Mouse (Mus musculus): ENCODE measurements around the gene Doc2g. TPM values are rescaled to one million over a fixed set of nuclear protein-coding genes. Genes with fewer than 3 reads are reported as not detected.
"Not testable (repeated sequence)": the region's sequence is repeated elsewhere in the genome, so short reads cannot be mapped to it uniquely, and the experiment has no call there.

The Doc2g gene
- polyA plus RNA-seq, 1 experiment from 2014 or later: 3.4 TPM

DNA sequence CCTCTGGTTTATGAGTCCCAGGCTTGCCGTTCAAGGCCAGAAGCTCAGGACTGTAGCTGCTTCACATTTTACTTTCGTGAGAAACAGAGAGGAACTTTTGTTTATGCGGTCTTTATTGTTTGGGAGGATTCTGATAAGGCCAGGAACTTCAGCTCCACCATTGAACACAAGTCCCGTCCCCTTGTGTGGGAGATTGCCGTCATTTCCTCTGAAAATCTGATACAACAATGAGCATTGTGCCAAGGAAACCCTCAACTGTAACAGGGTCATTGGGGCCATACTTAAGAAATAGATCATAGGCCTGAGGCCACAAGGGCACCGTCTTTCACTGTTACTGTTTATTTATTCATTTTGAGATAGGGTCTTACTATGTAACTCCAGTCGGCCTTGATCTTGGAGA lies 20.1 kb downstream of the Doc2g start:
- no peaks in the 10 kb centered on the region for H3K27me3 ChIP-seq (replicated peaks; ENCODE audit: control insufficient read depth, insufficient read depth, low read length)
- H3K27ac ChIP-seq (ENCODE audit: low read length): no peak overlapping the region
- WGBS: 68% methylated on average over 7 of the region's 7 CpGs
- H3K9ac ChIP-seq (ENCODE audit: low read depth, low read length): no peak overlapping the region
- H3K36me3 ChIP-seq (ENCODE audit: control insufficient read depth, insufficient read depth, low read length): no peaks in the 10 kb centered on the region
- no peak overlapping the region for H3K4me3 ChIP-seq (ENCODE audit: low read length)
- ATAC-seq: no peak
- H3K9me3 ChIP-seq (ENCODE audit: control insufficient read depth, low read length): 0 out of 2 replicates have a peak, but pooled peaks cover 3% of the 10 kb centered on the region
- H3K4me2 ChIP-seq (ENCODE audit: low read depth, low read length): no peak overlapping the region
- H3K4me1 ChIP-seq (ENCODE audit: control insufficient read depth, insufficient read depth, low read length): peaks cover 12% of the 10 kb centered on the region; the same call in 1 of the 2 replicates

DNA sequence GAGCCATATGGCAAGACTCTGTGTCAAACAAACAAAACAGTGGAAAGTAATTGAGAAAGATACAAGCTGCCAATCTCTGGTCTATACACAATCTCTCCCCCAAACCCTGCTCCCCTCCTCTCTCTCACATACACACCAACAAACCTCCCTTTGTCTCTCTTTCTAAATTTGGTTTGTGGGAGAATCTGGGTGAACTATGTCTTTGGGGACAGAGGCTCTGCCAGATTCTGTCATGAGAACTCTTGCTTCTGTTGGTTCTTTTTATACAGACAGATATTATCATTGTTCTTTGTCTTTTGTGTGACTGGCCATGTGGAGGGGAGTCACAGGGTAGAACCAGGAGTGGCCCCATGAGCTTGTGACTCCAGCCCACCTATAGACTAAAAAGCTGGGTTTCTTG lies 24.5 kb downstream of the Doc2g start:
- H3K27ac ChIP-seq (ENCODE audit: low read length): no peak overlapping the region
- H3K36me3 ChIP-seq (ENCODE audit: control insufficient read depth, insufficient read depth, low read length): no peaks in the 10 kb centered on the region
- H3K4me1 ChIP-seq (ENCODE audit: control insufficient read depth, insufficient read depth, low read length): no peaks in the 10 kb centered on the region
- ATAC-seq: no peak
- H3K9me3 ChIP-seq (ENCODE audit: control insufficient read depth, low read length): 0 out of 2 replicates have a peak, but pooled peaks cover 3% of the 10 kb centered on the region
- no peak overlapping the region for H3K4me3 ChIP-seq (ENCODE audit: low read length)
- no peaks in the 10 kb centered on the region for H3K27me3 ChIP-seq (replicated peaks; ENCODE audit: control insufficient read depth, insufficient read depth, low read length)
- no peak overlapping the region for H3K4me2 ChIP-seq (ENCODE audit: low read depth, low read length)
- no peak overlapping the region for H3K9ac ChIP-seq (ENCODE audit: low read depth, low read length)

DNA sequence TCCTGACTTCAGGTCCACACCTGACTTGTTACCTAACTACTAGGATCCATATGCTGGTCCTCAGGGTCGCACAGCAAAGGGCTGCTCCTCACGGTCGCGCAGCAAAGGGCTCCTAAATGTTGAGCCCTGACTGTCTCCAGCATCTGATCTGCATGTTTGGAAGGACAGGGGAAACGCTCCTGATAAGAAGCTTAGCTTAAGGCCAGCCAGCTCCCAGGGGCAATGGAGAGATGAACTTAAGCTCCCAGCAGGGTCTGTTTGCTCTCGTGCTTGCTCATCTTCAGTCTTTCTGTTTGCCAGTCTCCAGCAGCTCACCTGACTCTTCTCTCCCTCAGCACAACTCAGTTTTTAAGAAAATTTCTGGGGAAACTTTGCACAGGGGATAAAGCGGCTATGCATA lies 29.6 kb downstream of the Doc2g start:
- Histone ChIP-seq H3K9me3 (ENCODE audit: control insufficient read depth, low read length) (no peaks in the 10 kb centered on the region), H3K4me2 (ENCODE audit: low read depth, low read length) (no peak overlapping the region), H3K27ac (ENCODE audit: low read length) (peak overlapping the region; percentile 51; the same call in 1 of the 2 replicates), H3K36me3 (ENCODE audit: control insufficient read depth, insufficient read depth, low read length) (0 out of 2 replicates have a peak, but pooled peaks cover 2% of the 10 kb centered on the region), H3K27me3 (replicated peaks; ENCODE audit: control insufficient read depth, insufficient read depth, low read length) (no peaks in the 10 kb centered on the region), H3K4me3 (ENCODE audit: low read length) (no peak overlapping the region), H3K9ac (ENCODE audit: low read depth, low read length) (no peak overlapping the region), H3K4me1 (ENCODE audit: control insufficient read depth, insufficient read depth, low read length) (peaks cover 12% of the 10 kb centered on the region; the same call in 1 of the 2 replicates)
- no peak for ATAC-seq
- WGBS: 55% methylated on average over 7 of the region's 7 CpGs

DNA sequence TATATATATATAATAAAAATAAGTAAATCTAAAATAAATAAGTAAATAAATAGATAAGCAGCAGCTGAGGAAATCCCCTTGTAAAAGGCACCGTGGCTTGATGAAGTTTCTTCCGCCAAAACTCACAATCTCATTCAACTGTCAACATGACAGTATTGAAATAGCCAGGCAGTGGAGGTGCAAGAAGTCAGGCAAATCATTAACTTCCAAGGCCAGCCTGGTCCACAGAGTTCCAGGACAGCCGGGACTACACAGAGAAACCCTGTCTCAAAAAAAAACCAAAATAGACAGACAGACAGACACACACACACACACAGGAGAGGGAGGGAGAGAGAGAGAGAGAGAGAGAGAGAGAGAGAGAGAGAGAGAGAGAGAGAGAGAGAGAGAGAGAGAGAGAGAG lies 30.2 kb downstream of the Doc2g start:
- Histone ChIP-seq H3K4me3 (ENCODE audit: low read length) (no peak overlapping the region), H3K36me3 (ENCODE audit: control insufficient read depth, insufficient read depth, low read length) (0 out of 2 replicates have a peak, but pooled peaks cover 2% of the 10 kb centered on the region), H3K9me3 (ENCODE audit: control insufficient read depth, low read length) (no peaks in the 10 kb centered on the region), H3K4me1 (ENCODE audit: control insufficient read depth, insufficient read depth, low read length) (peaks cover 15% of the 10 kb centered on the region), H3K27ac (ENCODE audit: low read length) (peak overlapping the region; percentile 81), H3K4me2 (ENCODE audit: low read depth, low read length) (0 out of 2 replicates have a peak overlapping the region, but pooled peaks have one; percentile 6), H3K27me3 (replicated peaks; ENCODE audit: control insufficient read depth, insufficient read depth, low read length) (no peaks in the 10 kb centered on the region), H3K9ac (ENCODE audit: low read depth, low read length) (no peak overlapping the region)
- ATAC-seq: peak; percentile 52
- 66% methylated on average over 3 of the region's 3 CpGs for WGBS

DNA sequence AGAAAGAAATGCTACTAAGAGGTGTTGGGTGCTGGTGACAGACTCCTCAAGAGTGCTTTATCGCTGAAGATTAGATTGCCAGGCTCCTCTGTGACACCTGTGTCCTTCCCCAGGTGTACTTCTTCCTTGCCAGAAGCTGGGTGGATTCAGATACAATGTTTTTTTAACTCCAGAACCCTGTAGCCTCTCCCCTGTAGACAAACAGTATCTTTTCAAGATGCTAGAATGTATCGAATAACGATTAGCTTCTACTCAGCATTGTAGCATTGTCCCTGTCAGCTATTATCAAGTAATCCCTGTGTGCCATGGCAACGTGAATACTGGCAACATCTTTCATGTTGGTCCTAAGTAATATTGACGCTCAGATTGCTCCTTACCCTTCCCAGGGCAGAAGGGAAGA lies 30.6 kb downstream of the Doc2g start:
- H3K27ac ChIP-seq (ENCODE audit: low read length): peak overlapping the region; percentile 81
- no peak overlapping the region for H3K4me3 ChIP-seq (ENCODE audit: low read length)
- H3K4me2 ChIP-seq (ENCODE audit: low read depth, low read length): 0 out of 2 replicates have a peak overlapping the region, but pooled peaks have one; percentile 6
- 46% methylated on average over 5 of the region's 5 CpGs for WGBS
- 0 out of 2 replicates have a peak, but pooled peaks cover 2% of the 10 kb centered on the region for H3K36me3 ChIP-seq (ENCODE audit: control insufficient read depth, insufficient read depth, low read length)
- ATAC-seq: 0 out of 2 replicates have a peak, but pooled peaks have one; percentile 27
- H3K9ac ChIP-seq (ENCODE audit: low read depth, low read length): 0 out of 2 replicates have a peak overlapping the region, but pooled peaks have one; percentile 21
- H3K4me1 ChIP-seq (ENCODE audit: control insufficient read depth, insufficient read depth, low read length): peaks cover 16% of the 10 kb centered on the region
- H3K27me3 ChIP-seq (replicated peaks; ENCODE audit: control insufficient read depth, insufficient read depth, low read length): no peaks in the 10 kb centered on the region
- no peaks in the 10 kb centered on the region for H3K9me3 ChIP-seq (ENCODE audit: control insufficient read depth, low read length)

DNA sequence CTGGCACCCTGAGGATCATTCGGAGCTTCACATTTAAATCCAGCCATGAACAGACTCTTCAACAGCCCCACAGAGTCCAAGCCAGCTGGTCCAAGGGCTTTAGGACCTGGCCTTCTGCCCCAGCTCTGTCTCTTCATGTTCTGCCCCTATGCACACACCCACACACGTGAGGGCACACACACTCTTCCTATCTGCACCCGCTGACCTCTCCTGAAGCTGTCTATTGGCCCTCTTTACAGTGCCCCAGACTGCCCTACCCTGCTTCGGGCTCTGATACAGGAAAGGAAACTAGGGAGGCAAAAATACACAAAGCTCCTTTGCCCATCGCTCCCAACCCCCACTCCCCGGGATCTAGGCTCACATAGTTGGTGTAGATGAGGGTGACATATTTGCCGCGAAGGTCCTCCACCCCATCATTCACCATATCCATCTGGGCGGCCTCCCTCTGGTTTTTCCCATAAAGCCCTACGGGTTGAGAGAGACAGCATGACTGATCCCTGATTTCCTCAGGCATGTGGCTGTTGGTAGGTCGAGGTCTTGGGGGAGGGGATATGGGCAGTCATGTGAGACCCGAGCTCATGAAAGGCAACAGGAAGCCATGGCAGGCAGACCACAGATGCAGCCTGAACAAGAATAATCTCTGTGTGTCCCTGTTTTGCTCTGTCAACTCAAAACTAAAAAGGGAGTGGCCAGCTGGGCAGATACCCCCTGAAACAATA lies 33.4 kb downstream of the Doc2g start:
- peak overlapping the region; percentile 7 for H3K27ac ChIP-seq (ENCODE audit: low read length)
- H3K4me2 ChIP-seq (ENCODE audit: low read depth, low read length): peak overlapping the region; percentile 46
- H3K9me3 ChIP-seq (ENCODE audit: control insufficient read depth, low read length): no peaks in the 10 kb centered on the region
- H3K4me1 ChIP-seq (ENCODE audit: control insufficient read depth, insufficient read depth, low read length): peaks cover 16% of the 10 kb centered on the region
- ATAC-seq: peak; percentile 72
- peak overlapping the region; percentile 30 for H3K4me3 ChIP-seq (ENCODE audit: low read length)
- H3K27me3 ChIP-seq (replicated peaks; ENCODE audit: control insufficient read depth, insufficient read depth, low read length): no peaks in the 10 kb centered on the region
- H3K36me3 ChIP-seq (ENCODE audit: control insufficient read depth, insufficient read depth, low read length): 0 out of 2 replicates have a peak, but pooled peaks cover 2% of the 10 kb centered on the region
- 66% methylated on average over 12 of the region's 12 CpGs for WGBS
- peak overlapping the region; percentile 58 for H3K9ac ChIP-seq (ENCODE audit: low read depth, low read length)

DNA sequence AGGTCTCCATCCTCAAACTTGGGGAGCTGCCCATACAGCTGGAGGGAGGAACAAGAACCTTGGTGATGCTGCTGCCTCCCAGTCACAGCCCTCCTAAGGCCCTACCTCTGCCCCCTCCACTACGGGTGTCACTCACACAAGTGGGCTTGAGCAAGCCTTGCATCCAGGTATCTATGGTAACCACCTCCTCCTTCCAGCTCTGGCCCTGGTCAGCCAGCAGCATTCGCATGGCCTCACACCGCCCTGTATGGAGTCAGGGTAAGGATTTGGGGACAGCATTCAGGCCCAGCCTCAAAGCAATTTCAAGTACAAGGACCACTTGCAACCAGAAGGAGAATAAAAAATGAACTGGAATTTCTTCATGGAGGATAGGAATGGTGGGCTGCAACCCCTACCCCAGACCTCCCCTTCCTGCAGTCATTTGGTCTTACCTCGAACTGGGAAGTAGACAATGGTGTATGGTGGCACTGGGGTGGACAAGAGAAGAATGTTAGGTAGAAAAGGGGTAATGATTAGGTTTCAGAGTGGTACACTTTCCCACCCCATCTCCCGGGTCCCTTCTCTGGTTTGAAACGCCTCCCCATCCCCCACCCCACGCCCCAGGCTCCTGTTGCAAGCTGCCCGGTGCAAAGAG lies 34.2 kb downstream of the Doc2g start:
- not testable (repeated sequence) for H3K36me3 ChIP-seq (ENCODE audit: control insufficient read depth, insufficient read depth, low read length); H3K27me3 ChIP-seq (replicated peaks; ENCODE audit: control insufficient read depth, insufficient read depth, low read length); H3K9me3 ChIP-seq (ENCODE audit: control insufficient read depth, low read length)
- Histone ChIP-seq H3K27ac (ENCODE audit: low read length) (peak overlapping the region; percentile 84), H3K4me1 (ENCODE audit: control insufficient read depth, insufficient read depth, low read length) (peaks cover 16% of the 10 kb centered on the region), H3K4me3 (ENCODE audit: low read length) (peak overlapping the region; percentile 72), H3K4me2 (ENCODE audit: low read depth, low read length) (peak overlapping the region; percentile 80), H3K9ac (ENCODE audit: low read depth, low read length) (peak overlapping the region; percentile 86)
- WGBS: 25% methylated on average over 7 of the region's 8 CpGs
- peak; percentile 5; the same call in 1 of the 2 replicates for ATAC-seq

DNA sequence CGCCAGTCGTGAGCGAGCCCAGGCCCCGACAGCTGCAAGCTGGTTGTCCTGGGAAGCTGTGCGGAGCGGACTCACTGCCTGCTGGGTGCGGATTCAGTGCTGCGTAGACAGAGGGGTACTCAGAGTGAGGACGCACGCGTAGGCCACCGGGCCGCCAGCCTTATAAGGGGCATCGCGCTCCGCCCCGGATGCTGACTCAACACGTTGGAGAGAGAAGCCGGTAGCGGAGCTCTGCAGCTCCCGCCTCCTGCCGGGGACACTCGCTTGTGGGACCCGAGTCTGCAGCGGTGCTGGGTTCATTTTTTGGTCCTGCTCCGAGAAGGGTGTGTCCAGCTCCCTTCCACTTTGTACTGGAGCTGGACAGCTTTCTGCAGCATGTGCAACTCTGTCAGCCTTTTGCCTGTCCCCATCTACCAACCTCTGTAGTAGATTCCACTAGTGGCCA lies 34.7 kb downstream of the Doc2g start, which contains the start of gene Gstp1:
Gene Gstp1 (minus strand): TSS at position 198 of the 445 bp plus-strand sequence.
- peak within 1 kb of the TSS; percentile 72 for H3K4me3 ChIP-seq (ENCODE audit: low read length)
- peak; percentile 78 for ATAC-seq
- H3K36me3 ChIP-seq (ENCODE audit: control insufficient read depth, insufficient read depth, low read length): 0 out of 2 replicates have a peak, but pooled peaks cover 2% of the 10 kb centered on the region
- H3K9ac ChIP-seq (ENCODE audit: low read depth, low read length): peak within 1 kb of the TSS; percentile 86
- peak within 1 kb of the TSS; percentile 84 for H3K27ac ChIP-seq (ENCODE audit: low read length)
- no peaks in the 10 kb centered on the region for H3K9me3 ChIP-seq (ENCODE audit: control insufficient read depth, low read length)
- under 1% methylated on average over 26 of the region's 26 CpGs for WGBS
- H3K27me3 ChIP-seq (replicated peaks; ENCODE audit: control insufficient read depth, insufficient read depth, low read length): no peaks in the 10 kb centered on the region
- peak within 1 kb of the TSS; percentile 80 for H3K4me2 ChIP-seq (ENCODE audit: low read depth, low read length)
- peaks cover 16% of the 10 kb centered on the region for H3K4me1 ChIP-seq (ENCODE audit: control insufficient read depth, insufficient read depth, low read length)

DNA sequence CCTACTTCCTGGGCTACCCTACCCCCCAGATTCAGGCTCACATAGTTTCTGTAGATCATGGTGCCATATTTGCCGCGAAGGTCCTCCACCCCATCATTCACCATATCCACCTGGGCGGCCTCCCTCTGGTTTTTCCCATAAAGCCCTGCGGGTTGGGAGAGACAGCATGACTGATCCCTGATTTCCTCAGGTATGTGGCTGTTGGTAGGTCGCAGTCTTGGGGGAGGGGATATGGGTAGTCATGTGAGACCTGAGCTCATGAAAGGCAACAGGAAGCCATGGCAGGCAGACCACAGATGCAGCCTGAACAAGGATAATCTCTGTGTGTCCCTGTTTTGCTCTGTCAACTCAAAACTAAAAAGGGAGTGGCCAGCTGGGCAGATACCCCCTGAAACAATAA lies 37.8 kb downstream of the Doc2g start:
- H3K4me3 ChIP-seq (ENCODE audit: low read length); H3K9ac ChIP-seq (ENCODE audit: low read depth, low read length); H3K27me3 ChIP-seq (replicated peaks; ENCODE audit: control insufficient read depth, insufficient read depth, low read length); ATAC-seq; H3K9me3 ChIP-seq (ENCODE audit: control insufficient read depth, low read length); H3K36me3 ChIP-seq (ENCODE audit: control insufficient read depth, insufficient read depth, low read length); H3K27ac ChIP-seq (ENCODE audit: low read length); H3K4me2 ChIP-seq (ENCODE audit: low read depth, low read length): not testable (repeated sequence)
- 93% methylated on average over 5 of the region's 5 CpGs for WGBS
- peaks cover 13% of the 10 kb centered on the region for H3K4me1 ChIP-seq (ENCODE audit: control insufficient read depth, insufficient read depth, low read length)

All from intestine, embryonic 16.5 days (tissue).